Mouse (Mus musculus): ENCODE data around the gene Map3k5. TPM values are rescaled to one million over a fixed set of nuclear protein-coding genes. Genes with fewer than 3 reads are reported as not detected.

Map3k5 gene
- polyA plus RNA-seq, 1 experiment, result 0.53 TPM

- Histone ChIP-seq H3K79me2 (ENCODE audit: control insufficient read depth, insufficient read depth) (no peaks in the 10 kb centered on the region), H3K27me3 (ENCODE audit: control insufficient read depth, insufficient read depth, insufficient read length) (no peaks in the 10 kb centered on the region), H3K4me2 (ENCODE audit: low read depth) (no peak overlapping the region), H3K36me3 (ENCODE audit: control insufficient read depth, insufficient read depth) (no peaks in the 10 kb centered on the region), H3ac (ENCODE audit: control insufficient read depth, insufficient read length) (no peak overlapping the region), H3K4me3 (no peak overlapping the region)
- TF ChIP-seq CEBPB (IDR thresholded peaks at IDR 0.05; ENCODE audit: insufficient read depth, poor library complexity, severe bottlenecking) (no peak), POLR2AphosphoS2 (IDR thresholded peaks at IDR 0.05; ENCODE audit: insufficient read length, low read depth) (no peak), MYOD1 (IDR thresholded peaks at IDR 0.05; ENCODE audit: control insufficient read depth in 1 of 3, insufficient read length in 2 of 3, low read depth in 2 of 3) (no peak), POLR2A (IDR thresholded peaks at IDR 0.05; ENCODE audit: insufficient read length, low read depth) (no peak), TCF12 (IDR thresholded peaks at IDR 0.05; ENCODE audit: insufficient read depth, poor library complexity, severe bottlenecking) (no peak), REST (IDR thresholded peaks at IDR 0.05; ENCODE audit: insufficient read depth, insufficient read length) (no peak), USF1 (IDR thresholded peaks at IDR 0.05; ENCODE audit: low read depth) (no peak), MYOG (IDR thresholded peaks at IDR 0.05; ENCODE audit: control insufficient read depth in 1 of 3, insufficient read depth in 1 of 3, insufficient read length in 2 of 3, low read depth in 2 of 3) (no peak)
Observed at GRCm38 (mm10) chr10:20121981-20122380, 187.7 kb downstream of the Map3k5 start.

DNA sequence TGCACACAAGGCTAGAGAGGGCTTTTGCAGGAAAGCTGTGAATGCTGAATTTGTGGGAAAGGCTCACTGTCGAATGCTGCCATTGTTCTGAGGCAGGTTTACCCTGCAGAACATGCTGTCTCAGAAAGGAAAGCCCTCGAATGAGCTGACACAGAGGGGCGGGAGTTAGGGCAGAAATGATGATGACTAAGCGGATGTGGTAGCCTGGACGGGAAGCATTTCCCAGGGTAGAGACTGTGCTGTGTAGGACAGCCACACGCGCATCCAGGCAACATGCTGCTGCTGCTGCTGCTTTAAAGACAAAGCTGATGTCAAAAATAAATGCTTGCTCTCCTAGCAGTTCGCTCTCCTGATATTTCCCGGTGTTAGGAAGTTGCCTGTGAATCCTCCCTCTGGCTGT is 189.1 kb downstream of the Map3k5 start:
- Histone ChIP-seq H3K4me3 (no peak overlapping the region), H3K4me2 (ENCODE audit: low read depth) (peak overlapping the region; percentile 64), H3K36me3 (ENCODE audit: control insufficient read depth, insufficient read depth) (no peaks in the 10 kb centered on the region), H3ac (ENCODE audit: control insufficient read depth, insufficient read length) (no peak overlapping the region), H3K79me2 (ENCODE audit: control insufficient read depth, insufficient read depth) (no peaks in the 10 kb centered on the region), H3K27me3 (ENCODE audit: control insufficient read depth, insufficient read depth, insufficient read length) (no peaks in the 10 kb centered on the region)
- TF ChIP-seq POLR2A (IDR thresholded peaks at IDR 0.05; ENCODE audit: insufficient read length, low read depth), result peak; percentile 56
- peak; percentile 52 for TF ChIP-seq POLR2AphosphoS2 (IDR thresholded peaks at IDR 0.05; ENCODE audit: insufficient read length, low read depth)
- no peak for TF ChIP-seq MYOD1 (IDR thresholded peaks at IDR 0.05; ENCODE audit: control insufficient read depth in 1 of 3, insufficient read length in 2 of 3, low read depth in 2 of 3)

DNA sequence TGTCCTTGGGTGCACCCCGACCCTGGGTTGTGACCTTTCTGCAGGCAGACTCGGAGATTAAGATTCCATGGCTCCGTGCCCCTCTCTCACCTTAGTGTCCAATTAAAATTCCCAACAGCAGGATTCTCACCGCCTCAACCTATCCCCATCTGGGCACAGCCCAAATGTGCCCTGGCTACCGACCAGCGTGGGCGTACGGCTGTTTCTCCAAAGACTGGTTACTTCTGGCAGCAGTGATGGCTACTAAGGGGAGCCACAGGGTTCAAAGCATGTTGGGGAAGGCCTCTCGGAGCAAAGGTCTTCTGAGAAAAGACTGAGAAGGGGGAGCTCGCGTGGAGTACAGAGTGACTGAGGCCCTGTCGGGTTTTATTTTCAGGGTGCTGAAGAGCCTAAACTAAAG is 190.3 kb downstream of the Map3k5 start:
- no peak overlapping the region for H3K4me2 ChIP-seq (ENCODE audit: low read depth)
- H3ac ChIP-seq (ENCODE audit: control insufficient read depth, insufficient read length), result no peak overlapping the region
- no peaks in the 10 kb centered on the region for H3K27me3 ChIP-seq (ENCODE audit: control insufficient read depth, insufficient read depth, insufficient read length)
- TF ChIP-seq MYOG (IDR thresholded peaks at IDR 0.05; ENCODE audit: control insufficient read depth in 1 of 3, insufficient read depth in 1 of 3, insufficient read length in 2 of 3, low read depth in 2 of 3) (no peak), POLR2A (IDR thresholded peaks at IDR 0.05; ENCODE audit: insufficient read length, low read depth) (no peak), E2F4 (IDR thresholded peaks at IDR 0.05; ENCODE audit: insufficient read depth) (no peak), CEBPB (IDR thresholded peaks at IDR 0.05; ENCODE audit: insufficient read depth, poor library complexity, severe bottlenecking) (no peak), MAX (IDR thresholded peaks at IDR 0.05; ENCODE audit: low read depth) (no peak), REST (IDR thresholded peaks at IDR 0.05; ENCODE audit: insufficient read depth, insufficient read length) (no peak), SRF (IDR thresholded peaks at IDR 0.05; ENCODE audit: control insufficient read depth, insufficient read length, low read depth) (no peak), TCF12 (IDR thresholded peaks at IDR 0.05; ENCODE audit: insufficient read depth, poor library complexity, severe bottlenecking) (no peak), TCF3 (IDR thresholded peaks at IDR 0.05; ENCODE audit: insufficient read length, low read depth) (no peak), USF1 (IDR thresholded peaks at IDR 0.05; ENCODE audit: low read depth) (no peak)
- no peaks in the 10 kb centered on the region for H3K79me2 ChIP-seq (ENCODE audit: control insufficient read depth, insufficient read depth)
- H3K36me3 ChIP-seq (ENCODE audit: control insufficient read depth, insufficient read depth), result no peaks in the 10 kb centered on the region
- H3K4me3 ChIP-seq, result no peak overlapping the region

GRCm38 (mm10) chr10:20125226-20125625 is 191.0 kb downstream of the Map3k5 start:
- TF ChIP-seq MAX (IDR thresholded peaks at IDR 0.05; ENCODE audit: low read depth) (no peak), E2F4 (IDR thresholded peaks at IDR 0.05; ENCODE audit: insufficient read depth) (no peak), SRF (IDR thresholded peaks at IDR 0.05; ENCODE audit: control insufficient read depth, insufficient read length, low read depth) (no peak), TCF12 (IDR thresholded peaks at IDR 0.05; ENCODE audit: insufficient read depth, poor library complexity, severe bottlenecking) (no peak), POLR2AphosphoS2 (IDR thresholded peaks at IDR 0.05; ENCODE audit: insufficient read length, low read depth) (no peak), POLR2A (IDR thresholded peaks at IDR 0.05; ENCODE audit: insufficient read length, low read depth) (no peak), USF1 (IDR thresholded peaks at IDR 0.05; ENCODE audit: low read depth) (no peak)
- Histone ChIP-seq H3K79me2 (ENCODE audit: control insufficient read depth, insufficient read depth) (no peaks in the 10 kb centered on the region), H3K27me3 (ENCODE audit: control insufficient read depth, insufficient read depth, insufficient read length) (no peaks in the 10 kb centered on the region), H3K4me2 (ENCODE audit: low read depth) (no peak overlapping the region), H3K36me3 (ENCODE audit: control insufficient read depth, insufficient read depth) (no peaks in the 10 kb centered on the region), H3K4me3 (no peak overlapping the region), H3ac (ENCODE audit: control insufficient read depth, insufficient read length) (no peak overlapping the region)

- no peaks in the 10 kb centered on the region for H3K79me2 ChIP-seq (ENCODE audit: control insufficient read depth, insufficient read depth)
- H3K36me3 ChIP-seq (ENCODE audit: control insufficient read depth, insufficient read depth), result no peaks in the 10 kb centered on the region
- H3K4me3 ChIP-seq, result no peak overlapping the region
- no peak overlapping the region for H3K4me2 ChIP-seq (ENCODE audit: low read depth)
- H3K27me3 ChIP-seq (ENCODE audit: control insufficient read depth, insufficient read depth, insufficient read length), result no peaks in the 10 kb centered on the region
- no peak overlapping the region for H3ac ChIP-seq (ENCODE audit: control insufficient read depth, insufficient read length)
- TF ChIP-seq POLR2AphosphoS2 (IDR thresholded peaks at IDR 0.05; ENCODE audit: insufficient read length, low read depth), result no peak
- TF ChIP-seq SRF (IDR thresholded peaks at IDR 0.05; ENCODE audit: control insufficient read depth, insufficient read length, low read depth), result no peak
- no peak for TF ChIP-seq TCF12 (IDR thresholded peaks at IDR 0.05; ENCODE audit: insufficient read depth, poor library complexity, severe bottlenecking)
- TF ChIP-seq MYOD1 (IDR thresholded peaks at IDR 0.05; ENCODE audit: control insufficient read depth in 1 of 3, insufficient read length in 2 of 3, low read depth in 2 of 3), result no peak
- no peak for TF ChIP-seq MYOG (IDR thresholded peaks at IDR 0.05; ENCODE audit: control insufficient read depth in 1 of 3, insufficient read depth in 1 of 3, insufficient read length in 2 of 3, low read depth in 2 of 3)
- no peak for TF ChIP-seq TCF3 (IDR thresholded peaks at IDR 0.05; ENCODE audit: insufficient read length, low read depth)
- no peak for TF ChIP-seq USF1 (IDR thresholded peaks at IDR 0.05; ENCODE audit: low read depth)
Observed at GRCm38 (mm10) chr10:20132933-20133652, 198.8 kb downstream of the Map3k5 start.
